Mouse (Mus musculus) kidney, adult 2 months (tissue): ENCODE results near the gene D17Wsu92e.

Experiments used
- CTCF ChIP-seq: fragments of 200-500 bp; conservative IDR thresholded peaks from 2 replicates; pipeline ENCODE4 v1.5.1; 2011; ENCODE audit warnings: low read depth, mild to moderate bottlenecking, control low read depth, low read length, moderate library complexity, mixed read lengths; ENCODE audit not compliant: insufficient read depth, insufficient read length
- POLR2A ChIP-seq: fragments of 200-500 bp; IDR thresholded peaks from one replicate; pipeline ENCODE4 v1.6.1; 2011; ENCODE audit warnings: low read depth, low read length, control low read depth

DNA sequence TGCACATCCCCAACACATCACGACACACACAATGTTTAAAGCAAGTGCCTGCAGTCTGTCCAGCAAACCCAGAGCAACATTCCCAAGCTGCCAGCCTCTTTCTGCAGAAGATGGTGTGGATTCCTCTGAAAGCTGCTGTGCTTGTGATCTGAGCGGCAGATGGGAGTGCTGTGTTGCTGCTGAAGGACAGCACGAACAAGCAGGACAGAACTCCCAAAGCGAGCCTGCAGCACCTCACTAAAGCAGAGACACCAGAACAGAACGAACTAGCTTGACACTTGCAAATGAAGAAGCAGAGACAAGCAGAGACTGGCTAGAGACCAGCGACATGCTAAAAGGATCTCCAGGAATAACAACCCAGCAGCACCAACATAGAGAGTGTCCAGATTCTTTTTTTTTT, 48.8 kb downstream of the D17Wsu92e start:
- TF ChIP-seq POLR2A, result no peak
- no peak for TF ChIP-seq CTCF
